Mouse (Mus musculus) right cerebral cortex, adult 18-20 months (tissue): ENCODE data around the gene Olfr1453.
"Not testable (repeated sequence)": the region's sequence is repeated elsewhere in the genome, so short reads cannot be mapped to it uniquely, and the experiment has no call there.

Experiments
- DNase-seq: peaks from one replicate; pipeline ENCODE4 v3.0.0; 2022; ENCODE audit warnings: mixed read lengths

Gene Olfr1453

DNA sequence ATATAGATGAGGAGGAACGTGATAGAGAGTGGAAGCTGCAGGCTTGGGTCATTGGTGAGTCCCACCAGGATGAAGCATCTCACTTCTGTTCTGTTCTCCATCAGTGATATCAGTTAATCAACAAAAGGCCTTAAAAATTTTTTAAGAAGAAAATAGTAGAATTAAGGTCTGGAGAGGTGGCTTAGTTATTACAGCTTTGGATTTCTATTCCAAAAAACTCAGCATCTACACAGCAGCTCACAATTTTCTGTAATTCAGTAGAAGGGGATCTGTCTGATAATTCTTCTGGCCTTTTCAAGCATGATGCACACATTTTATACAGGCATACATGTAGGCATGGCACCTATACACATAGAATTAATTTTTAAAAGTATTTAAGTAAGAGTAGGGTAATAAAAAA, at the start of gene Olfr1453:
Olfr1453 (minus strand) TSS at position 101 of the 400 bp plus-strand sequence.
- DNase-seq: no peak

DNA sequence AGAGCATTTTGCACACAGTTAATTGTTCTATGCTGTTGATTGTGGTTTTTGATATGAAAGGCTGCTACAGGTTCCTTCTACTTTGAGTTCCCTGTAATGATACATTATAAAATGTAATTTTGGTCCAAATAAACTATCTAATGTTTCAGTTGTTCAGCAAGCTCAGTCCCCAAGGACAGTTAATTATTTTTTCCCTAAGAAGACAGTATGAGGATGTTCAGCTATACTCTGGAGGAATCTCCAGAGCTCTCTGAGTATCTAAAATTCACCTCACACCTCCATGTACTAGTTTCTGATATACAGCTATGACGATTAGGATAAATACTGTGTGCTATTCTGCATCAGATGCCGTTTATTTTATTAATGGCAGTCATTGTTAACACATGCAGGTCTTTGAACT, 32.2 kb upstream of the Olfr1453 start, which contains the start of gene Olfr1454:
Olfr1454 (plus strand) TSS at position 301 of the 400 bp plus-strand sequence.
- DNase-seq: no peak

DNA sequence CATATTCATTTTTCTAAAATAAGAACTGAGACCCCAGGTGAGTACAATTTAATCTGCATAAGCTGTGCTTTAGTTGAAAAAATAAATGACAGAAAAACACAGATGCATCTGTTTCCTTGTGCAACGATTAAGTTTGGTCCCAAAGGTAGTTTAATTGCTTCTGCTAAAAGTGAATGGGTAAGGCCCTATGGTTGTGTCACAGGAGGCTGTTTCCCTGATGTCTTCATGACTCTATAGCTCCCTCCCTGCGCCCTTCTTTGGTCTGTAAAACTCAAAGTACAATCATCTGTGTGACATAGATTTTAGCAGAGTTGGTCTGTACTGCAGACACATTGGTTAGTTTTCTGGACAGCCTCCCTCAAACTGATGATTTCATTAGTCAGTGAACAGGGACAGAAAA, 33.4 kb downstream of the Olfr1453 start, which contains the start of gene Olfr1451:
Olfr1451 (plus strand) TSS at position 301 of the 400 bp plus-strand sequence.
- DNase-seq: no peak

DNA sequence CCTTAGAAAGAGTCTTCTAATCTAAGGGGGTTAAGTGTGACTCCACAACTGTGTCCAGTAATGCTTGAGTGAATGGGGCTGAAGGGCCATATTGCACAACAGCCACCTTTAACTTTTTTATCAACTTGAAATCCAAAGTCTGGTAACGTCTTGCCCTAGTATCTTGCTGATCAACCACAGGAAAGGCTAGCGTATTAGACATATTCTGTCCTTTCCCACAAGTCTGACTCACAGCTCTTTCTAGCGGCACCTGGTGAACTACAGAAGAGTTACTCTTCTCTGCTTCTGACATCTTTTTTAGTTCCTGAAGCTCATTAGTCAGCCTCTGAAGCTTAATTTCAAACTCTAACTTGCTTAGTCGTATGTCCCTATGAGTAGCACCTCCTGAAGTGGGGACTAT, 35.8 kb downstream of the Olfr1453 start:
- DNase-seq: not testable (repeated sequence)
